Mouse (Mus musculus) heart, postnatal 0 days (tissue): ENCODE data around the gene Slc22a14.

Experiments used
- CTCF ChIP-seq: IDR thresholded peaks from 2 replicates; pipeline ENCODE4 v1.5.1; 2016; ENCODE audit warnings: antibody characterized with exemption, control low read depth, low read depth
- EP300 ChIP-seq: IDR thresholded peaks from 2 replicates; pipeline ENCODE4 v1.6.1; 2016; ENCODE audit warnings: antibody characterized with exemption, low read depth

DNA sequence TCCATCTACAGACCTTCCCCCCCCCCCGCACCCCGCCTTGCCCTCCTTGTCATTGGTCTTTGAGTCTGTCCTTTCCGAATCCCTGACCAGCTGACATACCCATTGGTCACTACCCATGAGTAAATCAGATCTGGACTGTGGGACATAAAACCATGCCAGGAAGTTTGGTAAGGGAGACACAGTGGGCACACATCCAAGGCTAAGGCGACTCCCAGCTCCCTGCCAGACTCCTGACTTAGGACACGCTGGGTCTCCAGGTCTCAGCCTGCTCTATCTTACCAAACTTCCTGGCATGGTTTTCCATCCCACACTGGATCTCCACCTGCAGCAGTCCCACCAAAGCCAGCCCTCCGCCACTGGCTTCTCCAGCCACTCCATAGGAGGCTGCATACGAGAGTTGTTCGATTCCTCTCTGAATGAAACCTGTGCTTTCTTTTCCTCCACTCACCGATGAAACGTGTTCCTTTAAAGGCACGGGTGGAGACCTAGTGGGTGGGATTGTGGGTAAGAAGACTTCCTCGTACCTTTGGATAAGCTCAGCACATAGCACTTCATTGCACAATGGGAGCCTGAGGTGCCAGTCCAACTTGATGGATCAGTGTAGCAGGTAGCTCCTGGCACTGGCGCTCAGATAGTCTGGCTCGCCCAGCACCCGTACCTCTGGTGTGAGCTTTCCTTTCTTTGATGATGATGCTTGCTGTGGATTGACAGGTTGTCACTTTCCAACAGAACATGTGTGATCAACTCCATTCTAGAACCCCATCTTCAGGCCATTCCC lies 35.0 kb downstream of the Slc22a14 start:
- TF ChIP-seq CTCF (no peak), EP300 (no peak)
